Mouse (Mus musculus) limb, embryonic 15.5 days (tissue): Measurements from ENCODE around the gene Tspan5. TPM values are rescaled to one million over a fixed set of nuclear protein-coding genes. Genes with fewer than 3 reads are reported as not detected.

Experiments used
- ATAC-seq: fragments of 200-750 bp; cut with Nextera tagmentation; 2 replicates; pipeline ENCODE4 v1.8.0; 2017; ENCODE audit warnings: low read depth, moderate TSS enrichment; ENCODE audit not compliant: insufficient number of reproducible peaks, low FRiP score, low TSS enrichment
- H3K27ac ChIP-seq: fragments of 300-500 bp; sonication (generic); 2 replicates; pipeline ENCODE4 v1.5.1; 2015; ENCODE audit warnings: moderate library complexity, mild to moderate bottlenecking, inconsistent platforms
- H3K27me3 ChIP-seq: fragments of 300-500 bp; sonication (generic); 2 replicates; pipeline ENCODE4 v1.6.1; 2015; ENCODE audit warnings: inconsistent platforms
- H3K36me3 ChIP-seq: fragments of 300-500 bp; sonication (generic); 2 replicates; pipeline ENCODE4 v1.6.1; 2015; ENCODE audit warnings: inconsistent platforms
- H3K4me1 ChIP-seq: fragments of 300-500 bp; sonication (generic); 2 replicates; pipeline ENCODE4 v1.6.1; 2015; ENCODE audit warnings: inconsistent platforms
- H3K4me2 ChIP-seq: fragments of 300-500 bp; sonication (generic); 2 replicates; pipeline ENCODE4 v1.6.1; 2015; ENCODE audit warnings: mild to moderate bottlenecking, inconsistent platforms
- H3K4me3 ChIP-seq: fragments of 300-500 bp; sonication (generic); 2 replicates; pipeline ENCODE4 v1.5.1; 2015; ENCODE audit warnings: mild to moderate bottlenecking, inconsistent platforms
- H3K9ac ChIP-seq: fragments of 300-500 bp; sonication (generic); 2 replicates; pipeline ENCODE4 v1.6.1; 2015; ENCODE audit warnings: inconsistent platforms
- H3K9me3 ChIP-seq: fragments of 300-500 bp; sonication (generic); 2 replicates; pipeline ENCODE4 v1.6.1; 2016; ENCODE audit warnings: inconsistent platforms
- WGBS: fragments of 180-500 bp; shearing (Covaris S2); methylation state at CpG from one replicate; pipeline ENCODE4 v1.1.7; 2015; 5-methylcytosine and 5-hydroxymethylcytosine counted together
- polyA plus RNA-seq: library from polyadenylated mRNA; unstranded; fragments of >200 nt; fragmentation: Nextera tagmentation; extraction: Ambion mirVana; gene quantifications from 2 replicates; pipeline ENCODE4 v1.2.1, GENCODE M21; 2015

The Tspan5 gene
- polyA plus RNA-seq, 1 experiment from 2014 or later, result 44.7 TPM

DNA sequence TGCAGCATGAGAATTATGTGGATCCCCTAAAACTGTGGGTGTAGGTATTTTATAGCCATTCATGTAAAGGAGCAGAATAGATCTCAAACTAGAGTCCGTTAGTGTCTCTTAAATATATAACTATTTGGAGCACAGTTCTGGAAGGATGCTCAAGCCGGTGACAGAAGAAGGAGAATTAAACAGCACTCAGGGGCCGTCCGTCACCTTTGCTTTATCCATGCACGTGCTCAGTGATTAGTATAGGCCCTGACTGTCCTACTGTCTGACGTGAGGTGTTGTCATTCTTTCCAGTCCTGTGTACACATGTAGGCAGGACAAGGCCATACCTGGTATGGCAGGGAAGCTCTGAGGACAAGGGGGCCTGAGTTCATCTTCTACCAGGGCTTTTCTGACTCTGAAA is 116.7 kb downstream of the Tspan5 start:
- Histone ChIP-seq H3K4me1 (peaks cover 71% of the 10 kb centered on the region), H3K9ac (no peak overlapping the region), H3K4me2 (no peak overlapping the region), H3K9me3 (no peaks in the 10 kb centered on the region), H3K27me3 (no peaks in the 10 kb centered on the region), H3K4me3 (no peak overlapping the region), H3K36me3 (no peaks in the 10 kb centered on the region), H3K27ac (peak overlapping the region; percentile 89; the same call in 1 of the 2 replicates)
- no peak for ATAC-seq
- WGBS, result 67% methylated on average over 6 of the region's 6 CpGs

DNA sequence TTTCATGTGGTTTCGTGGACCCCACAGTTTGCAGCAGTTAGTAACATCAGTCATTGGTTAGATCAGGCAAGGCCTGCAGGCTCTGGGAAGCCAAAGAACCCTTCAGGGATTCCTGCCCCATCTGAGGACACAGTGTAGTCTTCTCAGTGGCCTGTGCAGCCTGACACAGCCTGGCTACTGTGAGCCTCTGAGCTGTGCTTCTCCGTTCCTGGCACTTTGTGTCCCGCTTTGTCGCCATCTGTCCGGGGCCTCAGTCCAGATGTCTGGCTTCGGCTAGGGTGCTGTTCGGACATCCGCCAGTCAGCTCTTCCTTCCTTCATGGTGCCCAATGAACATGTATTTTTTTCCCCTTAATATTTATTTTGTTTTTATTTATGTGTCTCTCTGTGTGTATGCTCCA is 117.2 kb downstream of the Tspan5 start:
- 70% methylated on average over 8 of the region's 8 CpGs for WGBS
- Histone ChIP-seq H3K9ac (no peak overlapping the region), H3K27me3 (no peaks in the 10 kb centered on the region), H3K27ac (peak overlapping the region; percentile 89), H3K9me3 (no peaks in the 10 kb centered on the region), H3K4me2 (no peak overlapping the region), H3K4me3 (no peak overlapping the region), H3K4me1 (peaks cover 71% of the 10 kb centered on the region), H3K36me3 (no peaks in the 10 kb centered on the region)
- ATAC-seq, result no peak

DNA sequence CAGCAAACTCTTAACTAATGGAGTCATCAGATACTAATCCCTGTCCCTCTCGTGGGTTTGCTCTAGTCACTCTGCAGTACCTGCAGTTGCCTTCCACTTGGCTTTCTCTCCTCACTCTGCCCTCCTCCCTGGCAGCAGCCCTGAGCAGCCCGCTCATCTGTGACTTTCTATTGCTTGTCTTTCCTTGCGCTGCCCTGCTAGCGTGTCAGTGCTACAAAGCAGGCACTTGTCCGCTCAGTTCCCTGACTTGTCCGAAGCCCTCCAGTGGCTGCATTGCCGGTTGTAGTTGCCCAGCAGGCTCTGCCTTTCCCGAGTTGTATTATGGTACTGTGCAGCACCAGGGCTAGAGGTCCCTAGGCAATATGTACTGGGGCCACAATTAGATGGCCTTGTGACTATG is 117.7 kb downstream of the Tspan5 start:
- ATAC-seq, result no peak
- Histone ChIP-seq H3K9me3 (no peaks in the 10 kb centered on the region), H3K9ac (no peak overlapping the region), H3K4me1 (peaks cover 68% of the 10 kb centered on the region), H3K36me3 (no peaks in the 10 kb centered on the region), H3K4me3 (no peak overlapping the region), H3K27me3 (no peaks in the 10 kb centered on the region), H3K4me2 (no peak overlapping the region), H3K27ac (0 out of 2 replicates have a peak overlapping the region, but pooled peaks have one; percentile 7)
- 64% methylated on average over 8 of the region's 8 CpGs for WGBS

DNA sequence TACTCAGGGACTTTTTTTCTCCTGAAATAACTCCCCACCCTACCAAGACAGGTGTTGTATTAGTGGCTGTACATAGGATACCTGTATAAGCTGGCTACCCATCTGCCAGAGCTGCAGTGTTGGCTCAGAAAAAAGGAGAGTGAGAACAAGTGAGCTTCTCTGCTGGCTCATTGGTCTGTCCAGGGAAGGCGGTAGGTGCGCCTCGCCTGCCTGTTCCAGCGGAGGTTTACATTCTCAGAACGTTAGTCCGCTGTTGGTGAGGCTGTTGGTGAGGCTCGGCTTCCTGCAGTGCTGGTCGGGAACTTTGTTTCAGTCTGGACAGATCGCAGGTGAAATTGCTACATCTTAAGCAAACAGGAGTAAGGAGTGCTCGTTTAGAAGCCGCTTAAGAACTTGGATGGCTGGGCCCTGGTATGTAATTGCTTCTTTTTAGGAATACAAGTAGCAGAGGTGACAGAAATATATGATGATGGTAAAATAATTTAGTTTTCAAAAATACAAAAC is 118.3 kb downstream of the Tspan5 start:
- no peak overlapping the region for H3K9ac ChIP-seq
- ATAC-seq, result no peak
- no peak overlapping the region for H3K27ac ChIP-seq
- H3K4me3 ChIP-seq, result no peak overlapping the region
- WGBS, result 66% methylated on average over 11 of the region's 11 CpGs
- no peaks in the 10 kb centered on the region for H3K9me3 ChIP-seq
- no peaks in the 10 kb centered on the region for H3K27me3 ChIP-seq
- H3K4me2 ChIP-seq, result no peak overlapping the region
- peaks cover 68% of the 10 kb centered on the region for H3K4me1 ChIP-seq
- no peaks in the 10 kb centered on the region for H3K36me3 ChIP-seq

DNA sequence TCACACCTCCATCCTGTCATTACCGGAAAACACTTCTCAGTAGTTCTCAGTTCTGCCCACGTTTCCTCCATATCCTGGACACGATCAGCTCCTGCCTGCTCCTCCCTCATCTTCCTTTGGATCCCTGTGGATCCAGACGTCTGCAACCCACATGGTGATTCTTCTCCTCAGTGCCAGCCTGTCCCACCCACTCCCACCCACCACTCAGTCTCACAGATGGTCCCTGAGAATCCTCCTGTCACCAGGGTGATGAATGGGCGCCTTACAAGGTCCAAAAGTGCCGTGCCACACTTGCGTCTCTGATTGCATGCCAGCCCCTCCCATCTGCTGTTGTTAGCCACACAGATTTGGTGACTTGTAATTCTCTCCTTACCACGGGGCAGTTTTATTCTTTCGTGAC is 119.0 kb downstream of the Tspan5 start:
- Histone ChIP-seq H3K9ac (no peak overlapping the region), H3K36me3 (no peaks in the 10 kb centered on the region), H3K27me3 (no peaks in the 10 kb centered on the region), H3K4me2 (no peak overlapping the region), H3K27ac (no peak overlapping the region), H3K4me3 (no peak overlapping the region), H3K4me1 (peaks cover 63% of the 10 kb centered on the region), H3K9me3 (no peaks in the 10 kb centered on the region)
- WGBS, result 43% methylated on average over 9 of the region's 9 CpGs
- ATAC-seq, result no peak

DNA sequence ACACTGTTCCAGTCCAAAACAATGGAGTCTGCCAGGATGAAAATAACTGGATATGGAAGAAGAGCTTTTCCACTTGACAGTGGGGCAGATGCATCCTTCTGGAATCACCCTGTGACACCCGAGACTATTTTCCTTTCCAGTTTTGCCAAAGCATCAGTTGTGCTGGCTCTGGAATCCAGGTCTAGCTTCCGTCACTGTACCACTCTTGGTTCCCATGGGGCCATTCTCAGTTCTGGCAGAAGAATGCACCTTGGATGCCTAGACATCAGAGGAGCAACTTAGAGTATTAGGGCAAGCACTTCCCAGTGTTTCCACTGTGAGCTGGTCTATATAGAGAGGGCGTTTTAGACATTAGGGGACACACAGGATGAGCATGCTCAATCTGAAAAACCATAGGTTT is 119.6 kb downstream of the Tspan5 start:
- Histone ChIP-seq H3K9ac (no peak overlapping the region), H3K9me3 (no peaks in the 10 kb centered on the region), H3K27me3 (no peaks in the 10 kb centered on the region), H3K4me3 (no peak overlapping the region), H3K4me1 (peaks cover 60% of the 10 kb centered on the region), H3K27ac (no peak overlapping the region), H3K36me3 (no peaks in the 10 kb centered on the region), H3K4me2 (no peak overlapping the region)
- no peak for ATAC-seq
- WGBS, result 70% methylated on average over 3 of the region's 3 CpGs

DNA sequence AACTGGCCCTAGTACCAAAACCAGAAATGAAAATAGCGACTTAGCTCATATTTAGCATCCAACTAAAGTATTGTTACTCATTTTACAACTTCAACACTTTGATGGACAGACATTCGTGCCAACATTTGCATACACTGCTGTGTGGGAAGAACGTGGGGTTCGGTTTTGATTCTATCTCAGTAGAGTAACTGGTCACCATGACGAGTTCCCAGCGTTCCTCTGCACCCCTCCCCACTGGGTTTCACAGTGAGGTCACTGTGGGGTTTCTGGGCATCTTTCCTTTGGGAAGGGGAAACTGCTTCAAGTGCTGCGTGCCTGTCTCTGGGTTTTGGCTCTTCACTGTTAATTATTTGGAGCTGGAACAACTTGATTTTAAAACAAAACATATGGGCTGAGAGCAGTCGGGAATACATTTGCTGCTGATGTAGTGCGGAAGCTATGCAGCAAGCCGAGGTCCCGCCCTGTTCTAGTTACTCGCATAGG is 122.2 kb downstream of the Tspan5 start:
- WGBS, result 31% methylated on average over 12 of the region's 12 CpGs
- ATAC-seq, result peak; percentile 68
- Histone ChIP-seq H3K36me3 (no peaks in the 10 kb centered on the region), H3K9ac (no peak overlapping the region), H3K27ac (peak overlapping the region; percentile 80), H3K4me2 (peak overlapping the region; percentile 25), H3K9me3 (no peaks in the 10 kb centered on the region), H3K4me1 (peaks cover 35% of the 10 kb centered on the region), H3K27me3 (no peaks in the 10 kb centered on the region), H3K4me3 (no peak overlapping the region)

DNA sequence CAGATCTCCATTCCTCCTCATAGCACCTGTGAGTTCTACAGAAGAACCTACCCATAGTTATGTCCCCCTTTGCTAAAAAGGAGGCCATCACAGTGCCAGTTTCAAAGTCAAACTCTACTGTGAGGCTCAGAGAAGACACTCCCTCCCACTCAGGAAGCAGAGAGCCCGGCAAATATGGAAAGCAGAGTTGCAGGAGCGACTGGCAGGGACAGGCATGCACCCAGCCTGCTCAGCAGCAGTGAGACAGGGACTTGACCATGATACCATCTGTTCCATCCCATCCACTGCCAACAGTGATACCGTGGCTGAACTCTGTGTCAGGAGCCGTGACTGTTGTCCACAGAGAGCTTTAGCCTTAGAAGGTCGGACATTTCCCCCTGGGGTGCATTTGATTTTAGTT is 123.3 kb downstream of the Tspan5 start:
- no peaks in the 10 kb centered on the region for H3K9me3 ChIP-seq
- H3K27me3 ChIP-seq, result no peaks in the 10 kb centered on the region
- 84% methylated on average over 5 of the region's 5 CpGs for WGBS
- no peak overlapping the region for H3K9ac ChIP-seq
- ATAC-seq, result no peak
- H3K4me3 ChIP-seq, result no peak overlapping the region
- H3K36me3 ChIP-seq, result no peaks in the 10 kb centered on the region
- peak overlapping the region; percentile 80; the same call in 1 of the 2 replicates for H3K27ac ChIP-seq
- no peak overlapping the region for H3K4me2 ChIP-seq
- peaks cover 27% of the 10 kb centered on the region for H3K4me1 ChIP-seq

DNA sequence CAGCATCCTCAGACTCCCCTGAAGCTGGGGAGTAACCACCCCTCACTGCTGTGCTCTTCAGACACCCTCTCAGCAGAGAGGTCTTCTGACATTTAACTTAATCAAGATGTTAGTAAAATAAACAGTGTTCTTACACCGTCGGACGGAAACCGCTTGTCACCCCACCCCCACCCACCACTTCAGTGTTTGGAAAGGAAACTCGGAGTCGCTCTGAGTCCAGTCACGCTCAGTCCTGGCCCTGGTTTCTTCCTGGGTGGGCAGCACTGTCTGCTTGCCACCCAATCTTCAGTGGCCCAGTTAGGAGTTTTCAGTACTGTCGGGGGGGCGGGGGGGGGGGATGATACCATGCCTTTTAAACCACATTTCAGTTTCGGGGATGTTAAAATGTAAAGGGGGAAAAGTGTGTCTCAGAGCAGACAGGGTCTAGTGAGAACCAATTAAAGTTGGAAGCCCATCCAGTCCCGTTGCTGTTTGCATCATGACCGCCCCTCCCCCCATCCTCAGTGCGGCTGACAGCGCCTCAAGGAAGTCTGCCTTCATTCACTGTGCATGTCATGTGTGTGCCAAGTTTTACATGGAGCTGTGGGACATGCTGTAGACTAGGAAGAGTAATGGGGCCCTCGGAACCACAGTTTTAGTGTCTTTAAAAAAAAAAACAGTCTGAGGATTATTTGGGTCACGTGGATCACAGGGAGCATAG is 125.3 kb downstream of the Tspan5 start:
- no peak for ATAC-seq
- Histone ChIP-seq H3K27me3 (no peaks in the 10 kb centered on the region), H3K9ac (no peak overlapping the region), H3K4me2 (no peak overlapping the region), H3K9me3 (no peaks in the 10 kb centered on the region), H3K36me3 (no peaks in the 10 kb centered on the region), H3K4me3 (no peak overlapping the region), H3K27ac (no peak overlapping the region), H3K4me1 (peaks cover 14% of the 10 kb centered on the region)
- WGBS, result 73% methylated on average over 16 of the region's 16 CpGs

DNA sequence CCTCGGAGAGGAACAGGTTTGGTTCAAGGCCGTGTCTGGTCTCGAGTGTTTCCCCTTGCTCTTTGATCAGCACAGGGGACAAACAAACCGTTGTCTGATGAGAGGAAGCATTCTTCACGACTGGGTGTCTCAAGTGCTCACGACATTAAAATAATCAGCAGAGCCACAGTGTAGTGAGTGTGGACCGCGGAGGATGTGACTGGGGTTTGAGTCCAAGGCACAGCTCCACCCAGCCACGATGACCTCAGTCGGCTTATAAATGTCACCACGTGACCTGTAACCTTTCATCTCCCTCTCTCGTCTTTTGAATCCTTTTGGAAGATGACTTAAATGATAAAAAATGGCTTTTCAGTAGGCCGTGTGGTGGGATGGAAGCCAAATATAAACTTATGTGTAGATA is 126.4 kb downstream of the Tspan5 start:
- no peak overlapping the region for H3K9ac ChIP-seq
- H3K27me3 ChIP-seq, result no peaks in the 10 kb centered on the region
- no peaks in the 10 kb centered on the region for H3K9me3 ChIP-seq
- no peak for ATAC-seq
- H3K4me2 ChIP-seq, result no peak overlapping the region
- H3K4me3 ChIP-seq, result no peak overlapping the region
- H3K4me1 ChIP-seq, result peaks cover 14% of the 10 kb centered on the region
- 79% methylated on average over 13 of the region's 13 CpGs for WGBS
- H3K36me3 ChIP-seq, result no peaks in the 10 kb centered on the region
- no peak overlapping the region for H3K27ac ChIP-seq

DNA sequence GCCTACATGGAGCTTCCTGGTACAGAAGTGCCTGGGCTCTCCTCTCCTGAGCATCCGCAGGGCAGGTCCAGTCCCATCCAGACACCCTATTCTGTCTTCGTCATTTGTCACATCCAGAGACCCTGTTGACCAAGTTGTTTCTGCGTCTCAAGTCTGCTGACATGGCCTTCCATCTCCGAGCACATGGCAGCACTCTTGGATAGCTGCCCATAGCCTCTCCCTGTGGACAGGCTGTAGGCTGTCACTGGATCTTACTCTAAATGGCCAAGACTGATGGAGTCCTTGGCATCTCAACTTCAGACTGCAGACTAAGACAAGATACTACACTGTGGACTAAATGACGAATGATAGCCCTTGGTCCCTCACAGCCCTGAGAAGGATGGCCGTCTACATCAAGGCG is 133.3 kb downstream of the Tspan5 start:
- no peaks in the 10 kb centered on the region for H3K27me3 ChIP-seq
- H3K9me3 ChIP-seq, result no peaks in the 10 kb centered on the region
- no peak overlapping the region for H3K4me3 ChIP-seq
- H3K27ac ChIP-seq, result no peak overlapping the region
- no peak overlapping the region for H3K9ac ChIP-seq
- no peak overlapping the region for H3K4me2 ChIP-seq
- peaks cover 9% of the 10 kb centered on the region; the same call in 1 of the 2 replicates for H3K4me1 ChIP-seq
- WGBS, result 89% methylated on average over 7 of the region's 7 CpGs
- no peak for ATAC-seq
- no peaks in the 10 kb centered on the region for H3K36me3 ChIP-seq

DNA sequence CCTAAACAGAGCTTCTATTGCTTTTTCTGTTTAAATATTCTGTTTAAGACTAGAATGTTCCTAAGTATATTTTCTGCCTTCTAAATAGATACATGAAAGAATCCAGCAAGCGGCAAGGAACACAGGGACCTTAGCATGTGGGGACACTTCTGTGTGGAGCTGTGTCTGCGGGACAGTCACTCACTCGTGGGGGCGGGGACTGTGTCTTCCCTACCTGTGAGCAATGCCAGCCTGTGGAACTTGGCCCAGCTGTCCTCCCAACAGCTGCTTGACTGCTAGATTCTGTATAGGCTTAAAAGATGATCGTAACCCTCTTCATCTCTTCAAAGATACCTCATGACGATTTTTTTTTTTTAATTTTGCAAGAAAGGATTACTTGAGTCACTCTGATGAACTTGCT is 133.9 kb downstream of the Tspan5 start:
- H3K36me3 ChIP-seq, result no peaks in the 10 kb centered on the region
- no peaks in the 10 kb centered on the region for H3K9me3 ChIP-seq
- no peak overlapping the region for H3K9ac ChIP-seq
- 87% methylated on average over 6 of the region's 6 CpGs for WGBS
- no peak for ATAC-seq
- peaks cover 9% of the 10 kb centered on the region; the same call in 1 of the 2 replicates for H3K4me1 ChIP-seq
- no peak overlapping the region for H3K27ac ChIP-seq
- H3K4me2 ChIP-seq, result no peak overlapping the region
- H3K27me3 ChIP-seq, result no peaks in the 10 kb centered on the region
- H3K4me3 ChIP-seq, result no peak overlapping the region
